Mouse (Mus musculus) hindbrain, embryonic 15.5 days (tissue): ENCODE results near the gene Usp22. TPM values are rescaled to one million over a fixed set of nuclear protein-coding genes. Genes with fewer than 3 reads are reported as not detected.

Source experiments
- ATAC-seq: fragments of 200-750 bp; cut with Nextera tagmentation; 2 replicates; pipeline ENCODE4 v1.8.0; 2017; ENCODE audit warnings: low read depth, moderate number of reproducible peaks, moderate TSS enrichment; ENCODE audit not compliant: low FRiP score
- H3K27ac ChIP-seq: fragments of 300-500 bp; sonication (generic); replicated peaks from 2 replicates; pipeline ENCODE4 v1.5.1; 2015; ENCODE audit warnings: mild to moderate bottlenecking, inconsistent platforms
- H3K27me3 ChIP-seq: fragments of 300-500 bp; sonication (generic); 2 replicates; pipeline ENCODE4 v1.6.1; 2015; ENCODE audit warnings: control low read depth, inconsistent platforms
- H3K36me3 ChIP-seq: fragments of 300-500 bp; sonication (generic); 2 replicates; pipeline ENCODE4 v1.6.1; 2015; ENCODE audit warnings: control low read depth, inconsistent platforms
- H3K4me1 ChIP-seq: fragments of 300-500 bp; sonication (generic); replicated peaks from 2 replicates; pipeline ENCODE4 v1.6.1; 2015; ENCODE audit warnings: control low read depth, inconsistent platforms
- H3K4me2 ChIP-seq: fragments of 300-500 bp; sonication (generic); 2 replicates; pipeline ENCODE4 v1.6.1; 2015; ENCODE audit warnings: moderate library complexity, mild to moderate bottlenecking, inconsistent platforms
- H3K4me3 ChIP-seq: fragments of 300-500 bp; sonication (generic); 2 replicates; pipeline ENCODE4 v1.5.1; 2015; ENCODE audit warnings: mild to moderate bottlenecking, inconsistent platforms
- H3K9ac ChIP-seq: fragments of 300-500 bp; sonication (generic); 2 replicates; pipeline ENCODE4 v1.6.1; 2015; ENCODE audit warnings: inconsistent platforms
- H3K9me3 ChIP-seq: fragments of 300-500 bp; sonication (generic); 2 replicates; pipeline ENCODE4 v1.6.1; 2016; ENCODE audit warnings: control low read depth, inconsistent platforms
- WGBS: fragments of 180-500 bp; shearing (Covaris S2); methylation state at CpG from one replicate; pipeline ENCODE4 v1.1.7; 2015; 5-methylcytosine and 5-hydroxymethylcytosine counted together
- polyA plus RNA-seq: library from polyadenylated mRNA; unstranded; fragments of >200 nt; fragmentation: Nextera tagmentation; extraction: Ambion mirVana; gene quantifications from 2 replicates; pipeline ENCODE4 v1.2.1, GENCODE M21; 2015

Usp22 gene
- polyA plus RNA-seq: 367 and 410 TPM in 2 replicates

GRCm38 (mm10) chr11:61174821-61175658 is at the start of gene Usp22:
Gene Usp22, minus strand, starts transcription at chr11:61175055.
- under 1% methylated on average over 63 of the region's 69 CpGs for WGBS
- H3K4me2 ChIP-seq: peak within 1 kb of the TSS; percentile 71
- peak; percentile 98 for ATAC-seq
- H3K36me3 ChIP-seq: no peaks in the 10 kb centered on the region
- peak within 1 kb of the TSS; percentile 98 for H3K27ac ChIP-seq
- peak within 1 kb of the TSS; percentile 87 for H3K4me3 ChIP-seq
- H3K27me3 ChIP-seq: no peaks in the 10 kb centered on the region
- peaks cover 43% of the 10 kb centered on the region for H3K4me1 ChIP-seq
- H3K9ac ChIP-seq: peak within 1 kb of the TSS; percentile 99
- H3K9me3 ChIP-seq: no peaks in the 10 kb centered on the region

DNA sequence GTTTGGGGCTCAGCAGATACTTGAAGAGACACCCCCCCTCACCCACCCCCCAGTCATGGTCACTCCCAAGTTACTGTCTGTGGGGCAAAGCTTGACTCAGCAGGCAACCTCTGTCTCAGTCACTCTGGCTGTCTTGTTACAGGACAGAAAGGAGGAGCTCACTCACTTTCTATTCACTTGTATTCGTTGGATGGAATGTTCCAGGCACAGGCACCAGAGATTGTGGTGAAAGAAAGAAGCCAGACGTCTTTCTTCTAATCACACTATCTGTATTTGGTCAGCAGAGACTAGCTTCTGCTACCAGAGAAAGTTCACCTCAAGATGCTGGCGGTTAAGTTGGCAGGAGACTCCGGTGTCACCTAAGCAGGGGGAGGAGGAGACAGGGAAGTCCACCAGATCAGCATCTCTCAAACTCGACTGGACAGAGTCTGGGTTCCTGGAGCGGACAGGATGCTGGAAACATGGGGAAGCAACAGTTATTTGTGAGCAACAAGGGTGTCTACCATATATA is 49.4 kb upstream of the Usp22 start:
- Histone ChIP-seq H3K36me3 (no peaks in the 10 kb centered on the region), H3K4me3 (no peak overlapping the region), H3K27ac (no peak overlapping the region), H3K27me3 (no peaks in the 10 kb centered on the region), H3K4me2 (no peak overlapping the region), H3K9me3 (no peaks in the 10 kb centered on the region), H3K4me1 (no peaks in the 10 kb centered on the region), H3K9ac (no peak overlapping the region)
- ATAC-seq: no peak
- 85% methylated on average over 6 of the region's 6 CpGs for WGBS

- 93% methylated on average over 9 of the region's 9 CpGs for WGBS
- Histone ChIP-seq H3K4me1 (no peaks in the 10 kb centered on the region), H3K36me3 (no peaks in the 10 kb centered on the region), H3K27ac (no peak overlapping the region), H3K9ac (no peak overlapping the region), H3K4me2 (no peak overlapping the region), H3K9me3 (no peaks in the 10 kb centered on the region), H3K27me3 (no peaks in the 10 kb centered on the region), H3K4me3 (no peak overlapping the region)
- no peak for ATAC-seq
Measured at GRCm38 (mm10) chr11:61222971-61223745, 48.3 kb upstream of the Usp22 start.

GRCm38 (mm10) chr11:61222007-61222406 is 47.2 kb upstream of the Usp22 start:
- no peak overlapping the region for H3K4me3 ChIP-seq
- no peaks in the 10 kb centered on the region for H3K36me3 ChIP-seq
- no peak for ATAC-seq
- H3K4me1 ChIP-seq: no peaks in the 10 kb centered on the region
- H3K27me3 ChIP-seq: no peaks in the 10 kb centered on the region
- no peak overlapping the region for H3K4me2 ChIP-seq
- H3K27ac ChIP-seq: no peak overlapping the region
- H3K9me3 ChIP-seq: no peaks in the 10 kb centered on the region
- H3K9ac ChIP-seq: no peak overlapping the region
- 67% methylated on average over 1 of the region's 1 CpGs for WGBS

DNA sequence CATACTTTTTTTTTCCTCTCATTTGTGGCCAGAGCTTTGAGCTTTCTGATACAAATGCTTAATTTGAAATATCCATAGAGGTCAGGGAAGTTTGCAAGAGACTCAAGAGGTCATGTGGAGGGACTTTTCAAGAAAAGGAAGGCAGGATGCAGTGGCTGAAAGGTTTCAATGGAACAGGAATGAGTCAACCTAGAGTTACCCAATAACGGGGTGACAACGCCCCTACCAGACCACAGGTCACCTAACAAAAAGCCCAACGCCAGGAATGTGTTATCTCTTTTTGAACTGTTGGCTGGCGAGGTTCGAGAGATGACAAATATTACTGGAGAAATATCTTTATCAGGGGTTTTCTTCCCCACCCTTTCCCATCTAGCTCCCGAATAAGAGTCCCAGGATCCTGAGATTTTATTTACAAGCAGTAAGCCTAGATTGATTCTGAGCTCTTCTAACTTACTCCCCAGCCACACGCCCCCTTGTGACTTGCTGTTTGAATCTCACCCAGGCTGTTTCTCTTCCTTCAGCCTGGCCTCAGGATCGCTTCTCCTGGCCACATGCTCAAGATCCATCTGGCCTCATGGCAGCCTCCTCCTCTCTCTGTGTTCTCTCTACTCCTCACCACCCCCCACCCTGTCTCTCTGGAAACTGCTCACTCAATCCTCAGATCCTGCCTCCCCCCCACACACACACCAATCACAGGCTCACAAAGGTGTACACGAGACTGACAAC is 45.5 kb upstream of the Usp22 start:
- Histone ChIP-seq H3K4me3 (no peak overlapping the region), H3K4me2 (no peak overlapping the region), H3K4me1 (no peaks in the 10 kb centered on the region), H3K36me3 (no peaks in the 10 kb centered on the region), H3K27ac (no peak overlapping the region), H3K9ac (no peak overlapping the region), H3K27me3 (no peaks in the 10 kb centered on the region), H3K9me3 (no peaks in the 10 kb centered on the region)
- WGBS: 76% methylated on average over 9 of the region's 9 CpGs
- no peak for ATAC-seq

GRCm38 (mm10) chr11:61215936-61216335 is 41.1 kb upstream of the Usp22 start:
- peaks cover 3% of the 10 kb centered on the region; the same call in 1 of the 2 replicates for H3K27me3 ChIP-seq
- no peak overlapping the region for H3K4me2 ChIP-seq
- H3K27ac ChIP-seq: no peak overlapping the region
- no peak for ATAC-seq
- no peaks in the 10 kb centered on the region for H3K4me1 ChIP-seq
- no peak overlapping the region for H3K9ac ChIP-seq
- H3K36me3 ChIP-seq: no peaks in the 10 kb centered on the region
- no peak overlapping the region for H3K4me3 ChIP-seq
- WGBS: 85% methylated on average over 3 of the region's 3 CpGs
- H3K9me3 ChIP-seq: no peaks in the 10 kb centered on the region

- no peaks in the 10 kb centered on the region for H3K36me3 ChIP-seq
- no peak overlapping the region for H3K4me3 ChIP-seq
- no peak overlapping the region for H3K9ac ChIP-seq
- no peak overlapping the region for H3K27ac ChIP-seq
- H3K9me3 ChIP-seq: no peaks in the 10 kb centered on the region
- no peak overlapping the region for H3K4me2 ChIP-seq
- ATAC-seq: no peak
- WGBS: 43% methylated on average over 20 of the region's 20 CpGs
- H3K27me3 ChIP-seq: peaks cover 3% of the 10 kb centered on the region; the same call in 1 of the 2 replicates
- H3K4me1 ChIP-seq: 0 out of 2 replicates have a peak, but pooled peaks cover 5% of the 10 kb centered on the region
Measured at GRCm38 (mm10) chr11:61212102-61212501, 37.2 kb upstream of the Usp22 start.

- no peaks in the 10 kb centered on the region for H3K36me3 ChIP-seq
- H3K4me3 ChIP-seq: no peak overlapping the region
- ATAC-seq: no peak
- H3K27ac ChIP-seq: no peak overlapping the region
- 86% methylated on average over 10 of the region's 10 CpGs for WGBS
- H3K4me2 ChIP-seq: no peak overlapping the region
- H3K9me3 ChIP-seq: no peaks in the 10 kb centered on the region
- peaks cover 3% of the 10 kb centered on the region; the same call in 1 of the 2 replicates for H3K27me3 ChIP-seq
- no peak overlapping the region for H3K9ac ChIP-seq
- H3K4me1 ChIP-seq: 0 out of 2 replicates have a peak, but pooled peaks cover 5% of the 10 kb centered on the region
Measured at GRCm38 (mm10) chr11:61208316-61208715, 33.5 kb upstream of the Usp22 start.

- H3K36me3 ChIP-seq: no peaks in the 10 kb centered on the region
- no peak within 1 kb of the TSS for H3K4me2 ChIP-seq
- no peak for ATAC-seq
- H3K9ac ChIP-seq: no peak within 1 kb of the TSS
- H3K27me3 ChIP-seq: peaks cover 3% of the 10 kb centered on the region; the same call in 1 of the 2 replicates
- H3K4me1 ChIP-seq: 0 out of 2 replicates have a peak, but pooled peaks cover 5% of the 10 kb centered on the region
- no peak within 1 kb of the TSS for H3K27ac ChIP-seq
- H3K4me3 ChIP-seq: no peak within 1 kb of the TSS
- WGBS: 63% methylated on average over 10 of the region's 10 CpGs
- H3K9me3 ChIP-seq: no peaks in the 10 kb centered on the region
Measured at GRCm38 (mm10) chr11:61207487-61208246, 32.8 kb upstream of the Usp22 start, which contains the start of gene Aldh3a1. Gene Aldh3a1, plus strand, starts transcription at chr11:61207537.

GRCm38 (mm10) chr11:61206136-61206535 is 31.3 kb upstream of the Usp22 start:
- no peaks in the 10 kb centered on the region for H3K27me3 ChIP-seq
- H3K27ac ChIP-seq: no peak overlapping the region
- H3K36me3 ChIP-seq: no peaks in the 10 kb centered on the region
- ATAC-seq: no peak
- 0 out of 2 replicates have a peak, but pooled peaks cover 5% of the 10 kb centered on the region for H3K4me1 ChIP-seq
- no peak overlapping the region for H3K4me2 ChIP-seq
- H3K4me3 ChIP-seq: no peak overlapping the region
- H3K9me3 ChIP-seq: no peaks in the 10 kb centered on the region
- 93% methylated on average over 3 of the region's 3 CpGs for WGBS
- no peak overlapping the region for H3K9ac ChIP-seq
